Mouse (Mus musculus): Measurements from ENCODE around the gene Tdp2. TPM values are rescaled to one million over a fixed set of nuclear protein-coding genes. Genes with fewer than 3 reads are reported as not detected.
A peak's percentile ranks its signal among the peaks of the same experiment; 100 is the strongest.
"Not testable (repeated sequence)": the region's sequence is repeated elsewhere in the genome, so short reads cannot be mapped to it uniquely, and the experiment has no call there.

The Tdp2 gene
- polyA plus RNA-seq, 1 experiment: 41.3 TPM

- Histone ChIP-seq H3K27ac (ENCODE audit: insufficient read depth, low read length) (peak overlapping the region; percentile 43; the same call in 1 of the 2 replicates), H3K4me1 (ENCODE audit: control insufficient read depth, insufficient read depth, low read length) (peaks cover 7% of the 10 kb centered on the region), H3K4me3 (ENCODE audit: insufficient read depth, low read length) (no peak overlapping the region)
- no peak for TF ChIP-seq CTCF (IDR thresholded peaks at IDR 0.05; ENCODE audit: borderline replicate concordance, insufficient read depth, low read length)
Observed at GRCm38 (mm10) chr13:24822663-24823343, 8.7 kb upstream of the Tdp2 start.

GRCm38 (mm10) chr13:24824647-24825046 is 6.8 kb upstream of the Tdp2 start:
- no peak for TF ChIP-seq CTCF (IDR thresholded peaks at IDR 0.05; ENCODE audit: borderline replicate concordance, insufficient read depth, low read length)
- no peak for TF ChIP-seq POLR2A (IDR thresholded peaks at IDR 0.05; ENCODE audit: low read depth, low read length)
- H3K4me1 ChIP-seq (ENCODE audit: control insufficient read depth, insufficient read depth, low read length): peaks cover 7% of the 10 kb centered on the region
- no peak overlapping the region for H3K27ac ChIP-seq (ENCODE audit: insufficient read depth, low read length)
- no peak overlapping the region for H3K4me3 ChIP-seq (ENCODE audit: insufficient read depth, low read length)

- H3K4me3 ChIP-seq (ENCODE audit: insufficient read depth, low read length): no peak overlapping the region
- no peak for TF ChIP-seq POLR2A (IDR thresholded peaks at IDR 0.05; ENCODE audit: low read depth, low read length)
- TF ChIP-seq CTCF (IDR thresholded peaks at IDR 0.05; ENCODE audit: borderline replicate concordance, insufficient read depth, low read length): no peak
- no peak overlapping the region for H3K27ac ChIP-seq (ENCODE audit: insufficient read depth, low read length)
- peaks cover 7% of the 10 kb centered on the region for H3K4me1 ChIP-seq (ENCODE audit: control insufficient read depth, insufficient read depth, low read length)
Observed at GRCm38 (mm10) chr13:24825587-24825986, 5.9 kb upstream of the Tdp2 start.

- no peak for TF ChIP-seq CTCF (IDR thresholded peaks at IDR 0.05; ENCODE audit: borderline replicate concordance, insufficient read depth, low read length)
- TF ChIP-seq POLR2A (IDR thresholded peaks at IDR 0.05; ENCODE audit: low read depth, low read length): no peak
- Histone ChIP-seq H3K27ac (ENCODE audit: insufficient read depth, low read length) (no peak overlapping the region), H3K4me1 (ENCODE audit: control insufficient read depth, insufficient read depth, low read length) (peaks cover 7% of the 10 kb centered on the region), H3K4me3 (ENCODE audit: insufficient read depth, low read length) (no peak overlapping the region)
Observed at GRCm38 (mm10) chr13:24826116-24826515, 5.4 kb upstream of the Tdp2 start.

GRCm38 (mm10) chr13:24830756-24831352 is 625 bp upstream of the Tdp2 start:
- TF ChIP-seq CTCF (IDR thresholded peaks at IDR 0.05; ENCODE audit: borderline replicate concordance, insufficient read depth, low read length) (no peak), POLR2A (IDR thresholded peaks at IDR 0.05; ENCODE audit: low read depth, low read length) (no peak)
- peak overlapping the region; percentile 91 for H3K4me3 ChIP-seq (ENCODE audit: insufficient read depth, low read length)
- peak overlapping the region; percentile 26; the same call in 1 of the 2 replicates for H3K27ac ChIP-seq (ENCODE audit: insufficient read depth, low read length)
- H3K4me1 ChIP-seq (ENCODE audit: control insufficient read depth, insufficient read depth, low read length): peaks cover 4% of the 10 kb centered on the region; the same call in 1 of the 2 replicates

GRCm38 (mm10) chr13:24832131-24832810 is 792 bp downstream of the Tdp2 start:
- TF ChIP-seq POLR2A (IDR thresholded peaks at IDR 0.05; ENCODE audit: low read depth, low read length): no peak
- no peak for TF ChIP-seq CTCF (IDR thresholded peaks at IDR 0.05; ENCODE audit: borderline replicate concordance, insufficient read depth, low read length)
- peaks cover 2% of the 10 kb centered on the region; the same call in 1 of the 2 replicates for H3K4me1 ChIP-seq (ENCODE audit: control insufficient read depth, insufficient read depth, low read length)
- peak overlapping the region; percentile 96 for H3K4me3 ChIP-seq (ENCODE audit: insufficient read depth, low read length)
- peak overlapping the region; percentile 30 for H3K27ac ChIP-seq (ENCODE audit: insufficient read depth, low read length)

- H3K4me3 ChIP-seq (ENCODE audit: insufficient read depth, low read length): peak overlapping the region; percentile 96
- no peak overlapping the region for H3K27ac ChIP-seq (ENCODE audit: insufficient read depth, low read length)
- TF ChIP-seq CTCF (IDR thresholded peaks at IDR 0.05; ENCODE audit: borderline replicate concordance, insufficient read depth, low read length): no peak
- TF ChIP-seq POLR2A (IDR thresholded peaks at IDR 0.05; ENCODE audit: low read depth, low read length): no peak
- H3K4me1 ChIP-seq (ENCODE audit: control insufficient read depth, insufficient read depth, low read length): peaks cover 2% of the 10 kb centered on the region; the same call in 1 of the 2 replicates
Observed at GRCm38 (mm10) chr13:24832811-24833155, 1.3 kb downstream of the Tdp2 start.

GRCm38 (mm10) chr13:24837765-24838164 is 6.3 kb downstream of the Tdp2 start:
- H3K4me1 ChIP-seq (ENCODE audit: control insufficient read depth, insufficient read depth, low read length); H3K27ac ChIP-seq (ENCODE audit: insufficient read depth, low read length): not testable (repeated sequence)

GRCm38 (mm10) chr13:24839831-24840230 is 8.4 kb downstream of the Tdp2 start:
- H3K27ac ChIP-seq (ENCODE audit: insufficient read depth, low read length): no peak overlapping the region
- TF ChIP-seq POLR2A (IDR thresholded peaks at IDR 0.05; ENCODE audit: low read depth, low read length): no peak
- no peak overlapping the region for H3K4me3 ChIP-seq (ENCODE audit: insufficient read depth, low read length)
- H3K4me1 ChIP-seq (ENCODE audit: control insufficient read depth, insufficient read depth, low read length): no peaks in the 10 kb centered on the region

More at GRCm38 (mm10) chr13:24837765-24838164, 6.3 kb downstream of the Tdp2 start:
- H3K4me3 ChIP-seq (ENCODE audit: insufficient read depth, low read length): not testable (repeated sequence)

- no peak overlapping the region for H3K4me3 ChIP-seq (ENCODE audit: insufficient read depth, low read length)
- no peak overlapping the region for H3K27ac ChIP-seq (ENCODE audit: insufficient read depth, low read length)
- TF ChIP-seq CTCF (IDR thresholded peaks at IDR 0.05; ENCODE audit: borderline replicate concordance, insufficient read depth, low read length): no peak
- TF ChIP-seq POLR2A (IDR thresholded peaks at IDR 0.05; ENCODE audit: low read depth, low read length): no peak
- H3K4me1 ChIP-seq (ENCODE audit: control insufficient read depth, insufficient read depth, low read length): no peaks in the 10 kb centered on the region
Observed at GRCm38 (mm10) chr13:24841702-24842101, 10.2 kb downstream of the Tdp2 start.

All from embryonic fibroblast, embryonic 13.5 days (primary cell).